Mouse (Mus musculus) forebrain, embryonic 14.5 days (tissue): Measurements from ENCODE around the gene Braf. TPM values are rescaled to one million over a fixed set of nuclear protein-coding genes. Genes with fewer than 3 reads are reported as not detected.

ENCODE experiments used
- ATAC-seq: fragments of 200-750 bp; cut with Nextera tagmentation; 2 replicates; pipeline ENCODE4 v1.8.0; 2017; ENCODE audit warnings: mild to moderate bottlenecking, moderate library complexity
- DNase-seq: peaks from one replicate; pipeline ENCODE4 v3.0.0-alpha.2; 2015; ENCODE audit warnings: low spot score
- H3K27ac ChIP-seq: fragments of 300-500 bp; sonication (generic); 2 replicates; pipeline ENCODE4 v1.5.1; 2014; ENCODE audit warnings: low read depth, mild to moderate bottlenecking, control low read depth, low read length, moderate library complexity
- H3K27me3 ChIP-seq: fragments of 300-500 bp; sonication (generic); replicated peaks from 2 replicates; pipeline ENCODE4 v1.6.1; 2014; ENCODE audit warnings: low read length, control low read depth, mixed read lengths; ENCODE audit not compliant: control insufficient read depth, insufficient read depth
- H3K36me3 ChIP-seq: fragments of 300-500 bp; sonication (generic); 2 replicates; pipeline ENCODE4 v1.6.1; 2014; ENCODE audit warnings: low read length, control low read depth; ENCODE audit not compliant: control insufficient read depth, insufficient read depth
- H3K4me1 ChIP-seq: fragments of 300-500 bp; sonication (generic); 2 replicates; pipeline ENCODE4 v1.6.1; 2014; ENCODE audit warnings: antibody characterized with exemption, low read length, control low read depth; ENCODE audit not compliant: control insufficient read depth, insufficient read depth
- H3K4me2 ChIP-seq: fragments of 300-500 bp; sonication (generic); 2 replicates; pipeline ENCODE4 v1.6.1; 2014; ENCODE audit warnings: mild to moderate bottlenecking, control low read depth, low read length
- H3K4me3 ChIP-seq: fragments of 300-500 bp; sonication (generic); 2 replicates; pipeline ENCODE4 v1.5.1; 2014; ENCODE audit warnings: low read depth, low read length, control low read depth
- H3K9ac ChIP-seq: fragments of 300-500 bp; sonication (generic); 2 replicates; pipeline ENCODE4 v1.6.1; 2014; ENCODE audit warnings: mild to moderate bottlenecking, low read length, control low read depth, moderate library complexity
- H3K9me3 ChIP-seq: fragments of 300-500 bp; sonication (generic); replicated peaks from 2 replicates; pipeline ENCODE4 v1.6.1; 2016; ENCODE audit warnings: low read length, control low read depth, mixed read lengths; ENCODE audit not compliant: control insufficient read depth
- WGBS: fragments of 180-500 bp; shearing (Covaris S2); extraction: QIAGEN DNeasy Blood & Tissue Kit; methylation state at CpG from one replicate; pipeline ENCODE4 v1.1.7; 2014; 5-methylcytosine and 5-hydroxymethylcytosine counted together
- polyA plus RNA-seq: library from polyadenylated mRNA; unstranded; fragments of >200 nt; fragmentation: Nextera tagmentation; extraction: Ambion mirVana; gene quantifications from 2 replicates; pipeline ENCODE4 v1.2.1, GENCODE M21; 2014

The Braf gene
- polyA plus RNA-seq, 1 experiment from 2014 or later = 13.4 TPM

- H3K9ac ChIP-seq = peak overlapping the region; percentile 84
- 17% methylated on average over 10 of the region's 10 CpGs for WGBS
- H3K36me3 ChIP-seq = peaks cover 24% of the 10 kb centered on the region
- H3K4me3 ChIP-seq = peak overlapping the region; percentile 75
- DNase-seq (no peak), ATAC-seq (no peak)
- H3K4me1 ChIP-seq = peaks cover 8% of the 10 kb centered on the region
- H3K9me3 ChIP-seq = no peaks in the 10 kb centered on the region
- no peaks in the 10 kb centered on the region for H3K27me3 ChIP-seq
- peak overlapping the region; percentile 90 for H3K4me2 ChIP-seq
- H3K27ac ChIP-seq = peak overlapping the region; percentile 93
Observed at GRCm38 (mm10) chr6:39574555-39574869, 150.8 kb downstream of the Braf start.

GRCm38 (mm10) chr6:39573791-39574554, 151.3 kb downstream of the Braf start, which contains the start of gene Adck2:
TSS of gene Adck2 (plus strand) at chr6:39573873.
- H3K4me3 ChIP-seq = peak within 1 kb of the TSS; percentile 75
- H3K4me2 ChIP-seq = peak within 1 kb of the TSS; percentile 90
- ATAC-seq (peak; percentile 98), DNase-seq (peak; percentile 89)
- H3K9me3 ChIP-seq = no peaks in the 10 kb centered on the region
- H3K36me3 ChIP-seq = peaks cover 19% of the 10 kb centered on the region
- peak within 1 kb of the TSS; percentile 84 for H3K9ac ChIP-seq
- H3K27me3 ChIP-seq = no peaks in the 10 kb centered on the region
- H3K27ac ChIP-seq = peak within 1 kb of the TSS; percentile 93
- 1% methylated on average over 48 of the region's 49 CpGs for WGBS
- peaks cover 8% of the 10 kb centered on the region for H3K4me1 ChIP-seq

- Histone ChIP-seq H3K9ac (no peak overlapping the region), H3K4me3 (no peak overlapping the region), H3K4me1 (peaks cover 8% of the 10 kb centered on the region), H3K27ac (no peak overlapping the region), H3K4me2 (no peak overlapping the region), H3K36me3 (no peaks in the 10 kb centered on the region), H3K9me3 (no peaks in the 10 kb centered on the region), H3K27me3 (no peaks in the 10 kb centered on the region)
- WGBS = 84% methylated on average over 3 of the region's 3 CpGs
- ATAC-seq (no peak), DNase-seq (no peak)
Observed at GRCm38 (mm10) chr6:39570426-39570825, 154.8 kb downstream of the Braf start.

- ATAC-seq = 0 out of 2 replicates have a peak, but pooled peaks have one; percentile 36
- Histone ChIP-seq H3K36me3 (no peaks in the 10 kb centered on the region), H3K9me3 (no peaks in the 10 kb centered on the region), H3K9ac (no peak overlapping the region), H3K4me2 (no peak overlapping the region), H3K27me3 (no peaks in the 10 kb centered on the region), H3K27ac (no peak overlapping the region), H3K4me3 (no peak overlapping the region), H3K4me1 (no peaks in the 10 kb centered on the region)
- 13% methylated on average over 5 of the region's 5 CpGs for WGBS
- DNase-seq = peak; percentile 79
Observed at GRCm38 (mm10) chr6:39567528-39567927, 157.7 kb downstream of the Braf start.

GRCm38 (mm10) chr6:39562166-39563015, 162.9 kb downstream of the Braf start:
- ATAC-seq (peak; percentile 60), DNase-seq (peak; percentile 95)
- H3K4me1 ChIP-seq = peaks cover 10% of the 10 kb centered on the region; the same call in 1 of the 2 replicates
- peak overlapping the region; percentile 34 for H3K4me2 ChIP-seq
- WGBS = 16% methylated on average over 23 of the region's 23 CpGs
- no peak overlapping the region for H3K27ac ChIP-seq
- no peaks in the 10 kb centered on the region for H3K9me3 ChIP-seq
- H3K4me3 ChIP-seq = no peak overlapping the region
- H3K36me3 ChIP-seq = no peaks in the 10 kb centered on the region
- no peaks in the 10 kb centered on the region for H3K27me3 ChIP-seq
- no peak overlapping the region for H3K9ac ChIP-seq

GRCm38 (mm10) chr6:39559276-39559939, 165.9 kb downstream of the Braf start:
- H3K9me3 ChIP-seq = no peaks in the 10 kb centered on the region
- no peak overlapping the region for H3K4me2 ChIP-seq
- no peaks in the 10 kb centered on the region for H3K36me3 ChIP-seq
- H3K9ac ChIP-seq = no peak overlapping the region
- 0 out of 2 replicates have a peak overlapping the region, but pooled peaks have one; percentile 6 for H3K27ac ChIP-seq
- no peaks in the 10 kb centered on the region for H3K27me3 ChIP-seq
- no peak for DNase-seq
- no peak for ATAC-seq
- WGBS = 36% methylated on average over 6 of the region's 6 CpGs
- H3K4me1 ChIP-seq = peaks cover 32% of the 10 kb centered on the region
- H3K4me3 ChIP-seq = no peak overlapping the region

GRCm38 (mm10) chr6:39557723-39558261, 167.5 kb downstream of the Braf start, which contains the start of gene Dennd2a:
TSS of gene Dennd2a (minus strand) at chr6:39557867.
- Histone ChIP-seq H3K9me3 (no peaks in the 10 kb centered on the region), H3K27me3 (no peaks in the 10 kb centered on the region), H3K4me2 (peak within 1 kb of the TSS; percentile 52), H3K36me3 (no peaks in the 10 kb centered on the region), H3K4me3 (peak within 1 kb of the TSS; percentile 75), H3K4me1 (peaks cover 32% of the 10 kb centered on the region), H3K27ac (peak within 1 kb of the TSS; percentile 94), H3K9ac (peak within 1 kb of the TSS; percentile 92)
- WGBS = under 1% methylated on average over 43 of the region's 50 CpGs
- peak; percentile 96 for DNase-seq
- peak; percentile 96 for ATAC-seq

GRCm38 (mm10) chr6:39556900-39557659, 168.2 kb downstream of the Braf start:
- Histone ChIP-seq H3K9me3 (no peaks in the 10 kb centered on the region), H3K9ac (peak overlapping the region; percentile 92), H3K27me3 (no peaks in the 10 kb centered on the region), H3K27ac (peak overlapping the region; percentile 94), H3K4me1 (peaks cover 32% of the 10 kb centered on the region), H3K4me3 (peak overlapping the region; percentile 75), H3K4me2 (peak overlapping the region; percentile 52), H3K36me3 (no peaks in the 10 kb centered on the region)
- WGBS = 1% methylated on average over 47 of the region's 54 CpGs
- DNase-seq (peak; percentile 49), ATAC-seq (peak; percentile 71)
